Mouse (Mus musculus) skeletal muscle tissue, adult 2 months (tissue): ENCODE results near the gene Ilk.

Experiments used
- DNase-seq: peaks from one replicate; pipeline ENCODE4 v3.0.0-alpha.2; 2012; ENCODE audit warnings: low read depth, low spot score

Ilk gene

GRCm38 (mm10) chr7:105786506-105787284 is 50.3 kb downstream of the Ilk start:
- DNase-seq, result no peak

- no peak for DNase-seq
Observed at GRCm38 (mm10) chr7:105787285-105788140, 51.1 kb downstream of the Ilk start, which contains the start of gene Dchs1. Gene Dchs1, minus strand, starts transcription at chr7:105787654.

DNA sequence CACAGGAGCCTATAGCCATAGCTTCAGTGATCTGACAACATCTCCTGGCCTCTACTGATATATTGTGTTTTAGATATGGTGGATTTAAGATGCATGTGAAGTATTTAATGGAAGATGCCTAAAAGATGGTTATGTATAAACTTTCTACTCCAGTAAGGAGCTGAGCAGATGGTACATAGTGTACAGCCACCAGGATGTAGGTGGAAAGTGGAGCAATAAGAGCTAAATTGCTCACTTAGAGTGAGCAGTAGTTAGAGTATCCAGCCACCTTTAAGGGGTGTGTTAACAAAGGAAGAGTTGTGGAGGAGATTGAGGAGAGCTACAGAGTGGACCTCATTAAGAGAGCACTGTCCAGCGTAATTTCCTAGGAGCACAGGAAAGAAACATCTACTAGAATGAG is 54.8 kb downstream of the Ilk start:
- DNase-seq, result no peak
